Mouse (Mus musculus): ENCODE measurements around the gene Card14. TPM values are rescaled to one million over a fixed set of nuclear protein-coding genes. Genes with fewer than 3 reads are reported as not detected.
A peak's percentile ranks its signal among the peaks of the same experiment; 100 is the strongest.
"Not testable (repeated sequence)": the region's sequence is repeated elsewhere in the genome, so short reads cannot be mapped to it uniquely, and the experiment has no call there.

Card14 gene
- polyA plus RNA-seq, 1 experiment from 2014 or later = 0.33 TPM

DNA sequence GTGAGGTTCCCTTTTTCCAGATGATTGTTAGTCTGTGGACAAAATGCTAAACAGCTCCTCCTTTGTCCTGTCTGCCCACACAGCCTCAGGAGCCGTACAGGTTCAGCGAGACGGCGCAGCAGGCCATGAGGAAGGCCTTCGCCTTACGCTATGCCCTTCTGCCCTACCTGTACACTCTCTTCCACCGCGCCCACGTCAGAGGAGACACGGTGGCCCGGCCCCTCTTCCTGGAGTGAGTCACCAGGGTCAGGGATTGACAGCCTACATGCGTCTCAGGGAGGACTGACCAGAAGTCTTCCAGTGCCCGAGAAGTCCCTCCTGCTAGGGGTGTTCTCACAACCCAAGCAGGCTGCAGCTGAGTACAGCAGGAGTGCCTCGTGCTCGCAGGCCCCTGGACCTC lies 26.5 kb upstream of the Card14 start:
- Histone ChIP-seq H3K27me3 (replicated peaks) (no peaks in the 10 kb centered on the region), H3K27ac (replicated peaks) (no peak overlapping the region), H3K9ac (replicated peaks) (no peak overlapping the region), H3K4me1 (no peaks in the 10 kb centered on the region), H3K4me2 (no peak overlapping the region), H3K9me3 (replicated peaks) (no peaks in the 10 kb centered on the region), H3K36me3 (peaks cover 87% of the 10 kb centered on the region), H3K4me3 (replicated peaks) (no peak overlapping the region)
- WGBS = 90% methylated on average over 15 of the region's 15 CpGs
- no peak for ATAC-seq (ENCODE audit: low FRiP score)

DNA sequence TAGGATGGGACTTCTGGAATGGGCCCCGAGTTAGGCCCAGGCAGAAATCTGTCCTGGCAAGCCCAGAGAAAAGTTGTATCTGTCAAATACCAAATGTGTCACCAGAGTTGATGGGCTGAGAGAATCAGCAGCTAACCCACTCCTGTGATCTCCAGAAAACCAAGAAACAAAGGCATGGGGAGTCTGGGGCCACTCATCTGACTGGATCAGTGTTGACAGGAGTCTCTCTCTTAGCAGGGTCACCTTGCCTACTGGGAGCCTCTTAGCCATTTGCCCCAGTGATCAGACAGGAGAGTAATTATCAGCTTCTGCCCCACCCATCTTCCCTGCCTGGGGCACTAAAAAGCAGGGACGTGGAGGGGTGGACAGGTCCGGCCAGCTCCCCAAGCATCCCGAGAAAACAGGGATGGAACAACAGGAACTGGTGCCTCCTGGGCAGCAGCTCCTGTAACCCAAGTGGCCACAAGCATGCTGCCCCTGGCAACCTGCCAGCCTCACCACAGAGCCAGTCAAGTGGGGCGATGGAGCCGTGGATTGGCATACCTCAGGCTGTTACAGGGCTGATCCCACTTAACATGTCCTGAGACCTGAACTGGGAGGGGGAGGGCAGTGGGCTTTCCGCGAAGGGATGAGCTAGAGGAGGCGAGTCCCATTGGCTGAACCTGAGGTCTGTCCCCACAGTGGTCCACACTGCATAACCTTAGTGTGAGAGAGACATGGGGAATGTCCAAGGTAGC lies 21.6 kb upstream of the Card14 start:
- WGBS = 67% methylated on average over 9 of the region's 9 CpGs
- Histone ChIP-seq H3K9me3 (replicated peaks) (no peaks in the 10 kb centered on the region), H3K27me3 (replicated peaks) (no peaks in the 10 kb centered on the region), H3K4me3 (replicated peaks) (no peak overlapping the region), H3K4me1 (no peaks in the 10 kb centered on the region), H3K4me2 (no peak overlapping the region), H3K36me3 (peaks cover 87% of the 10 kb centered on the region), H3K27ac (replicated peaks) (no peak overlapping the region), H3K9ac (replicated peaks) (no peak overlapping the region)
- ATAC-seq (ENCODE audit: low FRiP score) = no peak

DNA sequence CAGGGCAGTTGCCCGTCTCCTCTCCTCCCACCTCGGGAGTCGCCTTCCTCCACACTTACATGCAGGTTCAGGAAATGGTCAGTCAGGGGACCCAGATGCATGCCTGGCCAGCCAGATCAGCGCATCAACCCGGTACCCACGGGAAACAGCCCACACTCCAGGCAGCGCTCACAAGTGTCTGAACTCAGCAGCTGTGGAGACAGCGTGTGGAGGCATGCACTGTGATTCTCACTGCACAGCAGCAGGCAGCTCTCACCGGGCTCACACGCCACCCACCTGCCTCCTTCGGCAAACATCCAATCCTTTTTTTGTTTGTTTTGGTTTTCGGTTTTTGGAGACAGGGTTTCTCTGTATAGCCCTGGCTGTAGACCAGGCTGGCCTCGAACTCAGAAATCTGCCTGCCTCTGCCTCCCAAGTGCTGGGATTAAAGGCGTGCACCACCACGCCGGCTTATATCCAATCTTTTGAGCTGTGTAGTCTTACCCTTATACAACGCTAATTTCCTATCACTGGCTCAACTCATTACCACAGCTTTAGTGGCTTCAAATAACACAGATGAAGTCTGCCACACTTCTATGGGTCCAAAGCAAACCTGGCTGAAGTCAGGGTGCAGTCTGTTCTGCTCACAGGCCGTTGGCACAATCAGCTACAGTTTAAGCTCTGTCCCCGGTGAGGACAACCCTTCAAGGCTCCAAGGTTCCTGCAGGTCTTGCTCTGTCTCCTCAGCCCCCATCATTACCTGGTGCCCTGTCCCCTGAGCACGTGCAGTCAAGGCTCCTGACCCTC lies 20.2 kb upstream of the Card14 start:
- 89% methylated on average over 20 of the region's 20 CpGs for WGBS
- no peaks in the 10 kb centered on the region for H3K4me1 ChIP-seq
- H3K9ac ChIP-seq (replicated peaks) = no peak overlapping the region
- H3K4me2 ChIP-seq = no peak overlapping the region
- peaks cover 87% of the 10 kb centered on the region for H3K36me3 ChIP-seq
- H3K4me3 ChIP-seq (replicated peaks) = no peak overlapping the region
- no peaks in the 10 kb centered on the region for H3K9me3 ChIP-seq (replicated peaks)
- no peak overlapping the region for H3K27ac ChIP-seq (replicated peaks)
- ATAC-seq (ENCODE audit: low FRiP score) = no peak
- no peaks in the 10 kb centered on the region for H3K27me3 ChIP-seq (replicated peaks)

DNA sequence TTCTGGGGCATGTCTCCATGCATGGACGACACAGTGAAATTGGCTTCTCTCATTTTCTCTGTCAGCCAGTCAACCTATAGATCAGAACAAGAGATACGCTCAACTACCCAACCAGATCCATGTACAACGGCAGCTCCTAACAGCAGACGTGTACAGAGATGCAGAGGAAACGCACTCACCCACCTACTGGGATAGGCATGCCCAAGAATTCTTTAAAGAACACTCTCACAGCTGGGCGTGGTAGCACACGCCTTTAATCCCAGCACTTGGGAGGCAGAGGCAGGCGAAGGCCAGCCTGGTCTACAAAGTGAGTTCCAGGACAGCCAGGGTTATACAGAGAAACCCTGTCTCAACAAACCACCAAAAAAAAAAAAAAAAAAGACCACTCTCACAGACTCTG lies 14.7 kb upstream of the Card14 start:
- not testable (repeated sequence) for H3K4me1 ChIP-seq; H3K9ac ChIP-seq (replicated peaks); ATAC-seq (ENCODE audit: low FRiP score); H3K27ac ChIP-seq (replicated peaks); H3K27me3 ChIP-seq (replicated peaks); H3K9me3 ChIP-seq (replicated peaks); H3K4me3 ChIP-seq (replicated peaks); H3K4me2 ChIP-seq
- peaks cover 94% of the 10 kb centered on the region for H3K36me3 ChIP-seq
- WGBS = 94% methylated on average over 8 of the region's 8 CpGs

DNA sequence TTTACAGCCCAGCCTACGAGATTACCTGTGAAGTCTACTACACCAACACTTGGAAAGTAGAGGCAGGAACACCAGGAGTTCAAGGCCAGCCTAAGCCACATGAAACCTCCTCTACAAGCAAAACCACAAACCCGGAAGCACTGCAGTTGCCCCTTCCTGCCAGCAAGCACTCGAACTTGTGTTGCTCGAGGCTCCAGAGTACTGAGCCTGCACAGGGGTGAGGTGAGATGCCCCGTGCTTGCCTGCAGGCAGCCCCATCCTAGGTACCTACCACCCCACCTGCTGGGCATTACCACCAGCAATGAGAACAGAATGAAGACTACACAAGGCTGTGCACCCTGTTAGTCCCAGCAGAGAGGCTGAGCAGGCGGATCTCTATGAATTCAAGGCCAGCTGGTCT lies 9.6 kb upstream of the Card14 start:
- Histone ChIP-seq H3K27me3 (replicated peaks) (no peaks in the 10 kb centered on the region), H3K36me3 (peaks cover 51% of the 10 kb centered on the region), H3K4me2 (peak overlapping the region; percentile 85; the same call in 1 of the 2 replicates), H3K9me3 (replicated peaks) (no peaks in the 10 kb centered on the region), H3K27ac (replicated peaks) (no peak overlapping the region), H3K4me3 (replicated peaks) (no peak overlapping the region), H3K9ac (replicated peaks) (no peak overlapping the region), H3K4me1 (peaks cover 25% of the 10 kb centered on the region)
- WGBS = 88% methylated on average over 6 of the region's 6 CpGs
- ATAC-seq (ENCODE audit: low FRiP score) = no peak

DNA sequence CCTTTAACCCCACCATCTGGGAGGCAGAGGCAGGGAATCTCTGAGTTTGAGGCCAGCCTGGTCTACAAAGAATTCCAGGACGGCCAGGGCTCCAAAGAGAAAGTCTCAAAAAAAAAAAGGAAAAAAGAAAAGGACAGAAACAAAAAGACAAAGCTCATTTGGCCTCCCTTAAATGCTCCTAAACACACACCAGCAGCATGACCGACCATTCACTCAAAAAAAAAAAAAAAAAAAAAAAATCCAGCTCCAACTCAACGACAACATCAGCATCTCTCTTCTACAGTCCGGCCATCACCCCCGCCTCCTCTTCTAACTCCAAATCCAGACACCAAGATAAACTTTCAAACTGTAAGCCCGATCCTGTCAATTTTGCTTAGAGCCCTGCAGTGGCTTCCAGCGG lies 8.7 kb upstream of the Card14 start:
- H3K4me2 ChIP-seq = peak overlapping the region; percentile 85
- H3K36me3 ChIP-seq = peaks cover 42% of the 10 kb centered on the region
- H3K4me3 ChIP-seq (replicated peaks) = peak overlapping the region; percentile 66
- ATAC-seq (ENCODE audit: low FRiP score) = no peak
- peak overlapping the region; percentile 74 for H3K9ac ChIP-seq (replicated peaks)
- 16% methylated on average over 7 of the region's 7 CpGs for WGBS
- H3K27me3 ChIP-seq (replicated peaks) = no peaks in the 10 kb centered on the region
- no peaks in the 10 kb centered on the region for H3K9me3 ChIP-seq (replicated peaks)
- peaks cover 25% of the 10 kb centered on the region for H3K4me1 ChIP-seq
- no peak overlapping the region for H3K27ac ChIP-seq (replicated peaks)

DNA sequence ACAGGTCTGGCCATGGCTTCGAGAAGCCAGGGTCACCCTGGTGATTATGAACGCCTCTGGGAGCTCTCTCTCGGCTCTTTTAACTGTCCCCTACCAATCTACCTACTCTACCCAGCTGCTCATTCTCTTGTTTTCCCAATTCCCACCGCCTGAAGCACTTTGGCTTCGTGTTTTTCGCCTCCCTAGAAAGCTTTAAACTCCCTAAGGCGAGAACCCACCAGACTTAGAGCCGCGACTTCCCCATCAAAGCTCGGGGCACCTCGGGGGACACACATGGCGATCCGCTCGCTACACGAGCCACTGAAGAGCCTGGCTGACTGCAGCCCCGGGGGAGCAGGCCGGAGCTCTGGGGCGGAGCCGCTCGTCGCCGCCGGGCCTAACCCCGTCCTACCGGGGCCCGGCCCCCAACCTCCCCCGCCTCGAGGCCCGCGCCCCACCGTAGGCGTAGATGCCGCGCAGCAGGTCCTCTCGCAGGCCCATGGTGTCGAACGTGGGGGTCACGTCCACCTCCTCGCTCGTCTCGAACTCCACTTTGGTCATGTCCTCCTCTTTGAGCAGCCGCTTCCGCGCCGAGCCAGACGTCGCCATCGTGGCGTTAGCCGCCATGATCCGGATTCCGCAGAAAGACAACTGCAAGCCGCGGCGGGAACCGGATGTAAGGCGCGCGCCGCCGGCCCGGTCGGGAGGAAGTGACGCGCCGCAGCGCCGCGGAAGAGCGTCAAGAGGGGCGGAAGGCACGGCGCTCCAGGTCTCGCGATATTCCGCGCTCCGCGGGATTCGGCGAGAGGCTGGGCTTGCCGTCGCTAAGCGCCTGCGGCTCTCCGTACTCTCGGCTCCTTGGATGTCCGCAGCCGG lies 8.0 kb upstream of the Card14 start, which contains the start of gene Eif4a3:
TSS of gene Eif4a3 (minus strand) at position 699 of the 855 bp plus-strand sequence.
- WGBS = under 1% methylated on average over 89 of the region's 89 CpGs
- no peaks in the 10 kb centered on the region; the same call in 1 of the 2 replicates for H3K27me3 ChIP-seq (replicated peaks)
- H3K27ac ChIP-seq (replicated peaks) = peak within 1 kb of the TSS; percentile 99

DNA sequence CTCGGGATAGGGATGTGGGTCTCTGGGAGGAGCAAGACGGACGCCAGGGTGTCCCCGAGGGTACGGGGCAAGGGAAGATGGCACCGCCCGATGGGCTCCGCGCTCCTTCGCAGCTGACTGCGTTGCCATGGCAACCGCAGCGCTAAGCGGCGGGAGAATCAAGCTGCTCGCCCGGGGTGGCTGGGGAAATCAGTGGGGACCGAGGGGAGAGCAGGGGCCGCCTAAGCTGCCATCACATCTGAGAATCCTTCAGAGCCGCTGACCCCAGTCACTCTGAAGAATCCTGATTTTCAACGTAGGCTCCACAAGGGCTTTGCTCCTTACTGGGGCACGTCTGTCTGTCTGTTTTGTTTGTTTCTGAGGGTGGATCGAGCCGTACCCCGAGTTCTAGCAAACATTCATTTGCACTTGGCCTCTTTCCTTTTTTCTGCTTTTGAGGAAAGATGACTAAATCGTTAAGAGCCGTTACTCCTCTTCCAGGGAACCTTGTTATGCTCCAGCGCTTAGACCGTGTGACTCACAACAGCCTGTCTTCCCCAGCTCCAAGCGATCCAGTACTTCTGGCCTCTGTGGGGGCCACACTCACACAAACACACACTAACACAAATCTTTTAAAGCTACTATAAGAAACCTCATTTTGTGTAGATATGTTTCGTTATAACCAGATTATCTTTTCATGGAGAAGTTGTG lies 7.2 kb upstream of the Card14 start:
- peak overlapping the region; percentile 66 for H3K4me3 ChIP-seq (replicated peaks)
- WGBS = 1% methylated on average over 31 of the region's 31 CpGs

More for the DNA sequence above, 8.0 kb upstream of the Card14 start, which contains the start of gene Eif4a3:
- H3K4me1 ChIP-seq = peaks cover 25% of the 10 kb centered on the region
- peaks cover 34% of the 10 kb centered on the region for H3K36me3 ChIP-seq
- H3K4me3 ChIP-seq (replicated peaks) = peak within 1 kb of the TSS; percentile 66
- H3K9me3 ChIP-seq (replicated peaks) = no peaks in the 10 kb centered on the region
- peak within 1 kb of the TSS; percentile 85 for H3K4me2 ChIP-seq
- ATAC-seq (ENCODE audit: low FRiP score) = peak; percentile 95
- peak within 1 kb of the TSS; percentile 74 for H3K9ac ChIP-seq (replicated peaks)

DNA sequence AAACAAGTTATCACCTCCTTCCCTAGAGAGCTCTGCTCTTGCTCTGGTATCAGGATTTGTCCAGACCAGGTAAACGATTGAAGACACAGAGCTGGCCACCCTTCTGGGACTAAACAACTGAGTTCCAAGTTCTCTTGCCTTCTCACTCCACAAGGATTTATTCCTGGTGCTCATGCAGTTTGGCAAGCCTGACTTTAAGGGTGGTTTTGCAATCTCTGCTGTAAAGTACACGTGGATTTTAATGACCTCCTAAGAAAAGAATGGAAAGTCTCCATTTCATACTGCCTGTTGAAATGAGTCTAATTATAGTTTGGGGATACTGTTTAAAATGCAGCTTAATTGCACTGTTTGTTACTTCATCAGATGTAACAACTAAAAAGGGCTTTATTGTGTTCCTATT lies 6.6 kb upstream of the Card14 start:
- H3K36me3 ChIP-seq = peaks cover 21% of the 10 kb centered on the region
- peak overlapping the region; percentile 74; the same call in 1 of the 2 replicates for H3K9ac ChIP-seq (replicated peaks)
- H3K4me1 ChIP-seq = peaks cover 25% of the 10 kb centered on the region
- H3K4me3 ChIP-seq (replicated peaks) = no peak overlapping the region
- 32% methylated on average over 2 of the region's 2 CpGs for WGBS
- H3K4me2 ChIP-seq = peak overlapping the region; percentile 85
- H3K27ac ChIP-seq (replicated peaks) = no peak overlapping the region
- H3K9me3 ChIP-seq (replicated peaks) = no peaks in the 10 kb centered on the region
- no peaks in the 10 kb centered on the region; the same call in 1 of the 2 replicates for H3K27me3 ChIP-seq (replicated peaks)
- no peak for ATAC-seq (ENCODE audit: low FRiP score)

More for the DNA sequence above, 7.2 kb upstream of the Card14 start:
- H3K9me3 ChIP-seq (replicated peaks) = no peaks in the 10 kb centered on the region
- peak; percentile 28; the same call in 1 of the 2 replicates for ATAC-seq (ENCODE audit: low FRiP score)
- peaks cover 27% of the 10 kb centered on the region for H3K36me3 ChIP-seq
- peak overlapping the region; percentile 85 for H3K4me2 ChIP-seq
- H3K9ac ChIP-seq (replicated peaks) = peak overlapping the region; percentile 74
- peak overlapping the region; percentile 99 for H3K27ac ChIP-seq (replicated peaks)
- peaks cover 25% of the 10 kb centered on the region for H3K4me1 ChIP-seq
- no peaks in the 10 kb centered on the region; the same call in 1 of the 2 replicates for H3K27me3 ChIP-seq (replicated peaks)

DNA sequence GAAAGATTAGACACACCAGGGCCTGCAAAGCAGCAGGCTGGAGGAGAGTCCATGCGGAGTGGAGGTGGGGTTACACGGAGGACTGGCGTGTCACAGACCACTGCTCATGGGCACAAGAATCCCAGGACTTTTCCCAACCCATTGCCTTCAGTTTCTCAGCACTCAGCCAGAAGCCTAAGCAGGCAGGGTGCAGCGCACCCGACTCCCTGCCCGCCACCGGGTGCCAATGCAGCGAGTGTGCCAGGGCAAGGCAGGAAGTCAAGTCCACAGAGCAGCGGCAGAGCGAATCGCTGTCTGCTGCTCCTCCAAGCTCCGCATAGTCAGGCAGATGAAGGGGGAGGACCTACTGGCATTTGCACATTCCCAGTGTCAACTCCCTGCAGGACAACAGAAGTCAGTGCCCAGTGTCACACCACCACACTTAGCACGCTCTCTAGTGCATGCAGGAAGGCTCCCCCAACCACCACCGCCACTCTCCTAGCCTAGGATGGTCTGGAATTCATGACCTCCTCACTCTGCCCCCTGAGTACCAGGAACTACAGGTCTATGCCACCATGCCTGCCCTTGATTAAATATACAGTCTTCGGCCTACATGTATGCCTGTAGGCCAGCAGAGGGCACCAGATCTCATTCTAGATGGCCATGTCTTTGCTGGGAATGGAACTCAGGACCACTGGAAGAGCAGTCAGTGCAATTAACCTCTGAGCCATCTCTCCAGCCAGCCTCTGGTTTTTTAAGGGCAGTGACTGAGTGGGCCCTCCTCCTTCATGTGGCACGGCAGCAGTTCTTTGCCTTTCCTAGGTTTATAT lies 2.5 kb upstream of the Card14 start:
- no peaks in the 10 kb centered on the region for H3K9me3 ChIP-seq (replicated peaks)
- H3K27ac ChIP-seq (replicated peaks) = no peak overlapping the region
- 0 out of 2 replicates have a peak, but pooled peaks have one; percentile 27 for ATAC-seq (ENCODE audit: low FRiP score)
- H3K9ac ChIP-seq (replicated peaks) = no peak overlapping the region
- H3K4me3 ChIP-seq (replicated peaks) = no peak overlapping the region
- peaks cover 23% of the 10 kb centered on the region for H3K4me1 ChIP-seq
- H3K36me3 ChIP-seq = no peaks in the 10 kb centered on the region
- H3K4me2 ChIP-seq = no peak overlapping the region
- 44% methylated on average over 16 of the region's 16 CpGs for WGBS
- no peaks in the 10 kb centered on the region; the same call in 1 of the 2 replicates for H3K27me3 ChIP-seq (replicated peaks)
